ENCODE assay signal across 17 mouse cellular contexts in genomic region chr11:86378981-86379380, GRCm38 (mm10).
"Had no signal": no experiment of that assay in that cellular context is flagged by ENCODE, and none has a peak within 500 bp of the region (broad histone marks: within the 10 kb centered on the region; RNA-seq: fewer than 3 reads in every experiment).

No protein-coding gene starts in this region.

- H3K4me3 ChIP-seq: liver, embryonic 12.5 days; midbrain, embryonic 10.5 days; midbrain, embryonic 13.5 days; myocyte; neural tube, embryonic 13.5 days; neural tube, embryonic 15.5 days had no signal

- H3K4me2 ChIP-seq: liver, embryonic 12.5 days; lung, embryonic 14.5 days; midbrain, embryonic 13.5 days; neural tube, embryonic 13.5 days; neural tube, embryonic 15.5 days had no signal

- H3K9me3 ChIP-seq: liver, embryonic 12.5 days; midbrain, embryonic 10.5 days; midbrain, embryonic 13.5 days; neural tube, embryonic 13.5 days; neural tube, embryonic 15.5 days had no signal

- H3K9ac ChIP-seq: liver, embryonic 12.5 days; liver, embryonic 14.5 days; lung, embryonic 14.5 days; midbrain, embryonic 13.5 days; neural tube, embryonic 13.5 days; neural tube, embryonic 15.5 days had no signal

- H3K4me1 ChIP-seq: midbrain, embryonic 13.5 days; neural tube, embryonic 13.5 days; neural tube, embryonic 15.5 days had no signal

- ATAC-seq: liver, embryonic 12.5 days; midbrain, embryonic 13.5 days had no signal

- H3K27ac ChIP-seq: liver, embryonic 12.5 days; liver, embryonic 14.5 days; midbrain, embryonic 10.5 days; midbrain, embryonic 13.5 days; neural tube, embryonic 13.5 days; neural tube, embryonic 15.5 days had no signal

- DNase-seq: lung, adult 18-20 months; lung, embryonic 14.5 days; lung, postnatal 4 days; right cerebral cortex, adult 18-20 months; right cerebral cortex, postnatal 25 days; right cerebral cortex, postnatal 4 days; spleen, adult 18-20 months; thymus, adult 18-20 months; thymus, postnatal 14 days; thymus, postnatal 36 days had no signal

- H3K36me3 ChIP-seq: liver, embryonic 12.5 days; midbrain, embryonic 10.5 days; midbrain, embryonic 13.5 days; neural tube, embryonic 13.5 days; neural tube, embryonic 15.5 days had no signal

- H3K27me3 ChIP-seq: liver, embryonic 12.5 days; midbrain, embryonic 13.5 days; neural tube, embryonic 13.5 days; neural tube, embryonic 15.5 days had no signal
